Mouse (Mus musculus) lung, postnatal 0 days (tissue): ENCODE data around the gene Cox6a2. TPM values are rescaled to one million over a fixed set of nuclear protein-coding genes. Genes with fewer than 3 reads are reported as not detected.

Experiments
- polyA plus RNA-seq: library from polyadenylated mRNA; unstranded; fragments of >200 nt; fragmentation: Nextera tagmentation; extraction: Ambion mirVana; gene quantifications from 2 replicates; pipeline ENCODE4 v1.2.1, GENCODE M21; 2015

The Cox6a2 gene
- polyA plus RNA-seq, 1 experiment from 2014 or later = 27.8 TPM

Other genes with a start within 250 kb of the Cox6a2 start
- 139 and 147 TPM in 2 replicates for gene Fus, start 238.9 kb downstream of the Cox6a2 start, polyA plus RNA-seq
- gene Pycard, start 212.5 kb downstream of the Cox6a2 start, polyA plus RNA-seq = 33.7 and 35.3 TPM in 2 replicates
- 0.14 and 0.19 TPM in 2 replicates for gene Trim72, start 202.4 kb downstream of the Cox6a2 start, polyA plus RNA-seq
- 2.2 and 2.3 TPM in 2 replicates for gene Itgam, start 143.7 kb downstream of the Cox6a2 start, polyA plus RNA-seq
- 0.32 TPM in 1 of 2 replicates, not detected in the other for gene Gm49368, start 143.7 kb downstream of the Cox6a2 start, polyA plus RNA-seq
- gene Itgax, start 76.8 kb downstream of the Cox6a2 start, polyA plus RNA-seq = 1.6 and 1.7 TPM in 2 replicates
- gene Itgad, start 52.0 kb downstream of the Cox6a2 start, polyA plus RNA-seq = 0.14 and 0.24 TPM in 2 replicates
- 17.9 and 20.3 TPM in 2 replicates for gene Armc5, start 31.0 kb upstream of the Cox6a2 start, polyA plus RNA-seq
- gene 9130023H24Rik, start 31.6 kb upstream of the Cox6a2 start, polyA plus RNA-seq = 6.2 and 6.5 TPM in 2 replicates
- 157 and 160 TPM in 2 replicates for gene Tgfb1i1, start 40.4 kb upstream of the Cox6a2 start, polyA plus RNA-seq
- gene Slc5a2, start 59.3 kb upstream of the Cox6a2 start, polyA plus RNA-seq = 0.08 and 0.23 TPM in 2 replicates
- 15.7 and 16.7 TPM in 2 replicates for gene BC017158, start 91.8 kb upstream of the Cox6a2 start, polyA plus RNA-seq
- 38.7 and 43.1 TPM in 2 replicates for gene Rgs10, start 212.4 kb upstream of the Cox6a2 start, polyA plus RNA-seq